Mouse (Mus musculus) liver (tissue): Measurements from ENCODE around the gene Dysf.

Experiments
- DNase-seq: peaks from one replicate; pipeline ENCODE4 v3.0.0-alpha.2; 2020; ENCODE audit warnings: mixed read lengths

The Dysf gene

GRCm38 (mm10) chr6:84235365-84235764, 227.0 kb downstream of the Dysf start:
- no peak for DNase-seq

- no peak for DNase-seq
Measured at GRCm38 (mm10) chr6:84243385-84243784, 235.0 kb downstream of the Dysf start.

GRCm38 (mm10) chr6:84246101-84246760, 237.8 kb downstream of the Dysf start:
- DNase-seq: no peak

- DNase-seq: no peak
Measured at GRCm38 (mm10) chr6:84246979-84247378, 238.6 kb downstream of the Dysf start.
